In the genomic region with DNA sequence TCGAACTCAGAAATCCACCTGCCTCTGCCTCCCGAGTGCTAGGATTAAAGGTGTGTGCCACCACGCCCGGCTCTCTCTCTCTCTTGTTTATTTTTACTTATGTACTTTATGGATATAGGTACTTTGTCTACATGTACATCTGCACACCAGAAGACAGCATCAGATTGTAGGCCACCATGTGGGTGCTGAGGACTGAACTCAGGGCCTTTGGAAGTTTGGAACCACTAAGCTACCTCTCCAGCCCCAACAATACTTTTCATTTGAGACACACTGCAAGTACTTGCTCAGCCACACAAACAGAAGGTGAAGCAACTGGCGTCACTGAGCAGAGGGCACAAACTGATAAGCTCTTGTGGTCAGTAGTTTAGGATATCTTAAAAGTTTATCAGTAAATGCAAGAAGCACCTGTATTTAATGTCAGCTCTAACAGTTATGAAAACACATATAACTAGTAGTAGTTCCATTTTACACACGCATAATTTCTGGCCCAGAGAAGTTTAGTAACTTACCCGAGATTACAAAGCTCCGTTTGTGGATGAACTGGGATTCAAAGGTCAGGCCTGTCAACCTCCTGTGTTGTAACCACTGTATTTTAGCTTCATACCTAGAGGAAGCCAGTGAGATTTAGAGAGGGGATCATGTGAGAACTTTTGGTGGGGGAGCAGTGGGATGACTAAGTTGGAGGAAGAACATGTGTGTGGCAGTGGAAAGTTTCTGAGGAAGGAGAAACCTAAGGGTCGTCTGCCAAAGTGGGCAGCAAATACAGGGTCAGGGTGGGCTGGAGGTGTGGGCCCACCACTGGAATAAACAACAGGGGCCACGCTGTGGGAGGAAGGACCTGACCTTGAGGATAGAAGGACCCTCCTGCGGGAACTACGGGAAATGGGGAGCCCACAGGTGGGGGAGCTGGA, we compare ENCODE assay signal across 8 mouse cellular contexts. TPM values are rescaled to one million over a fixed set of nuclear protein-coding genes. Genes with fewer than 3 reads are reported as not detected.
DNase-seq lines count a peak whose midpoint lies in the region; ATAC-seq and TF ChIP-seq lines count a peak whose summit lies in the region.

No protein-coding gene starts in this region.

- WGBS in lung, adult 2 months: 32% methylated on average over 12 of the region's 12 CpGs
- WGBS in heart, postnatal 0 days: 39% methylated on average over 12 of the region's 12 CpGs

- peaks cover 60% of the 10 kb centered on the region for H3K36me3 ChIP-seq in heart, postnatal 0 days (replicated peaks; ENCODE audit: control insufficient read depth, insufficient read depth, low read length)

- TF ChIP-seq POLR2A in lung, adult 2 months (IDR thresholded peaks at IDR 0.05; ENCODE audit: borderline replicate concordance, extremely low read depth, low read depth, low read length): no peak

- peak overlapping the region; percentile 93 for H3K4me3 ChIP-seq in lung, adult 2 months (replicated peaks; ENCODE audit: extremely low read depth, low read depth, low read length)
- peak overlapping the region; percentile 86 for H3K4me3 ChIP-seq in heart, postnatal 0 days (ENCODE audit: low read depth, low read length)

- no peak for TF ChIP-seq CTCF in lung, adult 2 months (IDR thresholded peaks at IDR 0.05; ENCODE audit: insufficient read depth, low read length)
- TF ChIP-seq CTCF in heart, postnatal 0 days (IDR thresholded peaks at IDR 0.05; ENCODE audit: low read depth): no peak

- no peaks in the 10 kb centered on the region for H3K27me3 ChIP-seq in heart, postnatal 0 days (ENCODE audit: control insufficient read depth, insufficient read depth, low read length)

- ATAC-seq in heart, postnatal 0 days (ENCODE audit: insufficient read depth, low read depth): no peak

- no peak for DNase-seq in lung, adult 2 months
- DNase-seq in lung, postnatal 10 days: no peak
- peak; percentile 46 for DNase-seq in c-Kit-positive CD71-negative TER-119-negative erythroid progenitor cells, embryonic 14.5 days (ENCODE audit: low read depth)
- no peak for DNase-seq in heart, postnatal 0 days (ENCODE audit: low spot score)
- DNase-seq in lung, postnatal 25 days (ENCODE audit: low spot score): peak; percentile 15
- no peak for DNase-seq in gastrocnemius, postnatal 36 days
- no peak for DNase-seq in urinary bladder, postnatal 10 days (ENCODE audit: low spot score)
- no peak for DNase-seq in gastrocnemius, adult 18-20 months (ENCODE audit: low spot score)

- no peaks in the 10 kb centered on the region for H3K9me3 ChIP-seq in heart, postnatal 0 days (replicated peaks; ENCODE audit: control insufficient read depth, low read length)

- peaks cover 8% of the 10 kb centered on the region for H3K4me1 ChIP-seq in lung, adult 2 months (ENCODE audit: control insufficient read depth, insufficient read depth, low read length)
- H3K4me1 ChIP-seq in heart, postnatal 0 days (ENCODE audit: control insufficient read depth, insufficient read depth): peaks cover 20% of the 10 kb centered on the region

- H3K27ac ChIP-seq in heart, postnatal 0 days (ENCODE audit: low read depth): peak overlapping the region; percentile 98

- H3K4me2 ChIP-seq in heart, postnatal 0 days (ENCODE audit: low read depth, low read length): peak overlapping the region; percentile 97

- intact Hi-C loops in gastrocnemius, postnatal 36 days (cut with DNase I): no loop called here

- TF ChIP-seq EP300 in heart, postnatal 0 days (IDR thresholded peaks at IDR 0.05; ENCODE audit: low read depth): no peak

- peak overlapping the region; percentile 96 for H3K9ac ChIP-seq in heart, postnatal 0 days (replicated peaks; ENCODE audit: low read depth, low read length)

RNA-seq across cellular contexts. Expression of gene Ndst2, which starts 1.1 kb away (rescaled TPM):
- 36.9 and 44.0 TPM in 2 replicates for polyA plus RNA-seq in lung, adult 2 months (2012; rRNA removed)
- 8.0 and 20.3 TPM in 2 replicates for total RNA-seq in heart, postnatal 0 days (2014; rRNA removed; ENCODE audit: low replicate concordance)
- 7.8 and 8.5 TPM in 2 replicates for polyA plus RNA-seq in heart, postnatal 0 days (2015; fragmentation: Nextera tagmentation; extraction: Ambion mirVana)
- total RNA-seq in gastrocnemius, postnatal 36 days (2021): 1 to 10 TPM; 4.9 to 7.3 TPM
- total RNA-seq in gastrocnemius, adult 18-20 months (2021): 1 to 10 TPM; 5.4 to 7.2 TPM

RNA-seq across cellular contexts. Expression of gene Zswim8, which starts 25.9 kb away (rescaled TPM):
- 221 and 236 TPM in 2 replicates for polyA plus RNA-seq in lung, adult 2 months (2012; rRNA removed)
- 60.1 and 78.8 TPM in 2 replicates for total RNA-seq in heart, postnatal 0 days (2014; rRNA removed; ENCODE audit: low replicate concordance)
- 11.6 and 14.2 TPM in 2 replicates for polyA plus RNA-seq in heart, postnatal 0 days (2015; fragmentation: Nextera tagmentation; extraction: Ambion mirVana)
- total RNA-seq in gastrocnemius, postnatal 36 days (2021): 10 to 100 TPM; 28.5 to 30.6 TPM
- 10 to 100 TPM; 27.3 to 36.0 TPM for total RNA-seq in gastrocnemius, adult 18-20 months (2021)

RNA-seq across cellular contexts. Expression of gene Chchd1, which starts 30.5 kb away (rescaled TPM):
- 19.7 and 23.2 TPM in 2 replicates for polyA plus RNA-seq in lung, adult 2 months (2012; rRNA removed)
- 159 and 181 TPM in 2 replicates for total RNA-seq in heart, postnatal 0 days (2014; rRNA removed; ENCODE audit: low replicate concordance)
- polyA plus RNA-seq in heart, postnatal 0 days (2015; fragmentation: Nextera tagmentation; extraction: Ambion mirVana): 243 and 251 TPM in 2 replicates
- 100 to 1,000 TPM in 1 of 2 experiments, 10 to 100 TPM in 1; 99.9 to 110 TPM for total RNA-seq in gastrocnemius, postnatal 36 days (2021)
- total RNA-seq in gastrocnemius, adult 18-20 months (2021): 100 to 1,000 TPM; 126 to 132 TPM

RNA-seq across cellular contexts. Expression of gene Fut11, which starts 38.5 kb away (rescaled TPM):
- polyA plus RNA-seq in lung, adult 2 months (2012; rRNA removed): 24.8 and 34.9 TPM in 2 replicates
- 11.1 and 14.2 TPM in 2 replicates for total RNA-seq in heart, postnatal 0 days (2014; rRNA removed; ENCODE audit: low replicate concordance)
- polyA plus RNA-seq in heart, postnatal 0 days (2015; fragmentation: Nextera tagmentation; extraction: Ambion mirVana): 11.4 and 11.9 TPM in 2 replicates
- total RNA-seq in gastrocnemius, postnatal 36 days (2021): 1 to 10 TPM; 2.5 to 2.7 TPM
- total RNA-seq in gastrocnemius, adult 18-20 months (2021): 1 to 10 TPM; 1.8 to 2.1 TPM

RNA-seq across cellular contexts. Expression of gene Sec24c, which starts 59.2 kb away (rescaled TPM):
- polyA plus RNA-seq in lung, adult 2 months (2012; rRNA removed): 175 TPM in 2 replicates
- total RNA-seq in heart, postnatal 0 days (2014; rRNA removed; ENCODE audit: low replicate concordance): 71.2 and 91.6 TPM in 2 replicates
- 42.6 and 42.9 TPM in 2 replicates for polyA plus RNA-seq in heart, postnatal 0 days (2015; fragmentation: Nextera tagmentation; extraction: Ambion mirVana)
- total RNA-seq in gastrocnemius, postnatal 36 days (2021): 10 to 100 TPM; 71.5 to 73.6 TPM
- 10 to 100 TPM; 65.7 to 75.8 TPM for total RNA-seq in gastrocnemius, adult 18-20 months (2021)

Comparison
In these comparisons a context has a peak if more than half of its experiments do, and no peak if none do; other contexts are left out.
1. DNase-seq: peak in c-Kit-positive CD71-negative TER-119-negative erythroid progenitor cells, embryonic 14.5 days (single experiment) and lung, postnatal 25 days (single experiment); none in lung, adult 2 months (single experiment), lung, postnatal 10 days (single experiment), heart, postnatal 0 days (single experiment), gastrocnemius, postnatal 36 days (0 of 2), urinary bladder, postnatal 10 days (single experiment) and gastrocnemius, adult 18-20 months (single experiment).